Mouse (Mus musculus): ENCODE measurements around the gene Tpsg1.

DNA sequence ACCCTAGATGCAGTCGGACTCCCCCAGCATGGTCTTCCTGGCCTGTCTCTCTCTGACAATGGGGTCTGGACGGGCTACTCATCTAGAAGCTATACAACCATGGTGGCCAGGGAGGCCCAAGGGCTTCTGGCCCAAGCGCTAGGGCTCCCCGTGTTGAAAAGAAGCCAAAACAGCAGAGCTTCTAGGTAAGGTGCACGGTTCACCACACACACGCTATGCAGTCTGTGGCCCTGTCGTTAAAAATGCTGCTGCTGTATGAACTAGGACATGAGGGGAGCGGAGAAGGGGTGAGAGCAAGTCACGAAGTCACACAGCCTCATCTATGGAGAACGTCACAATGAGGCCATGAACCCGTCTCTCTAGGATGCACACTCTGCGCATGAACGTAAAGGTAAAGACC lies 33.2 kb downstream of the Tpsg1 start:
- TF ChIP-seq CTCF (IDR thresholded peaks at IDR 0.05; ENCODE audit: low read depth, low read length) (no peak), POLR2A (IDR thresholded peaks at IDR 0.05; ENCODE audit: borderline replicate concordance, low read depth, low read length) (no peak)
